Mouse (Mus musculus) kidney, postnatal 0 days (tissue): ENCODE data around the gene Cmbl. TPM values are rescaled to one million over a fixed set of nuclear protein-coding genes. Genes with fewer than 3 reads are reported as not detected.

Experiments
- ATAC-seq: fragments of 200-750 bp; cut with Nextera tagmentation; replicated peaks from 2 replicates; pipeline ENCODE4 v1.8.0; 2017; ENCODE audit warnings: low read depth, moderate number of reproducible peaks, moderate TSS enrichment, moderate library complexity; ENCODE audit not compliant: low FRiP score
- DNase-seq: peaks from one replicate; pipeline ENCODE4 v3.0.0-alpha.2; 2016; ENCODE audit warnings: low spot score
- H3K27ac ChIP-seq: fragments of 300-500 bp; sonication (generic); 2 replicates; pipeline ENCODE4 v1.5.1; 2014; ENCODE audit warnings: mild to moderate bottlenecking
- H3K27me3 ChIP-seq: fragments of 300-500 bp; sonication (generic); 2 replicates; pipeline ENCODE4 v1.6.1; 2014; ENCODE audit warnings: low read length, mixed read lengths; ENCODE audit not compliant: insufficient read depth
- H3K36me3 ChIP-seq: fragments of 300-500 bp; sonication (generic); 2 replicates; pipeline ENCODE4 v1.6.1; 2014; ENCODE audit warnings: low read length, mixed read lengths; ENCODE audit not compliant: insufficient read depth
- H3K4me1 ChIP-seq: fragments of 300-500 bp; sonication (generic); replicated peaks from 2 replicates; pipeline ENCODE4 v1.6.1; 2014; ENCODE audit warnings: antibody characterized with exemption, low read length, mixed read lengths; ENCODE audit not compliant: insufficient read depth
- H3K4me2 ChIP-seq: fragments of 300-500 bp; sonication (generic); 2 replicates; pipeline ENCODE4 v1.6.1; 2014; ENCODE audit warnings: mild to moderate bottlenecking, low read length, moderate library complexity, mixed read lengths
- H3K4me3 ChIP-seq: fragments of 300-500 bp; sonication (generic); replicated peaks from 2 replicates; pipeline ENCODE4 v1.5.1; 2014; ENCODE audit warnings: low read depth, low read length
- H3K9ac ChIP-seq: fragments of 300-500 bp; sonication (generic); 2 replicates; pipeline ENCODE4 v1.6.1; 2014; ENCODE audit warnings: low read depth, low read length
- H3K9me3 ChIP-seq: fragments of 300-500 bp; sonication (generic); replicated peaks from 2 replicates; pipeline ENCODE4 v1.6.1; 2016; ENCODE audit warnings: low read length, inconsistent platforms, mixed read lengths
- CTCF ChIP-seq: IDR thresholded peaks from 2 replicates; pipeline ENCODE4 v1.5.1; 2016; ENCODE audit warnings: antibody characterized with exemption, low read depth, mild to moderate bottlenecking, moderate library complexity
- WGBS: fragments of 180-500 bp; shearing (Covaris S2); extraction: QIAGEN DNeasy Blood & Tissue Kit; methylation state at CpG from one replicate; pipeline ENCODE4 v1.1.7; 2014; 5-methylcytosine and 5-hydroxymethylcytosine counted together
- polyA plus RNA-seq: library from polyadenylated mRNA; unstranded; fragments of >200 nt; fragmentation: Nextera tagmentation; extraction: Ambion mirVana; gene quantifications from 2 replicates; pipeline ENCODE4 v1.2.1, GENCODE M21; 2015

Gene Cmbl
- polyA plus RNA-seq, 1 experiment from 2014 or later: 60.0 TPM

DNA sequence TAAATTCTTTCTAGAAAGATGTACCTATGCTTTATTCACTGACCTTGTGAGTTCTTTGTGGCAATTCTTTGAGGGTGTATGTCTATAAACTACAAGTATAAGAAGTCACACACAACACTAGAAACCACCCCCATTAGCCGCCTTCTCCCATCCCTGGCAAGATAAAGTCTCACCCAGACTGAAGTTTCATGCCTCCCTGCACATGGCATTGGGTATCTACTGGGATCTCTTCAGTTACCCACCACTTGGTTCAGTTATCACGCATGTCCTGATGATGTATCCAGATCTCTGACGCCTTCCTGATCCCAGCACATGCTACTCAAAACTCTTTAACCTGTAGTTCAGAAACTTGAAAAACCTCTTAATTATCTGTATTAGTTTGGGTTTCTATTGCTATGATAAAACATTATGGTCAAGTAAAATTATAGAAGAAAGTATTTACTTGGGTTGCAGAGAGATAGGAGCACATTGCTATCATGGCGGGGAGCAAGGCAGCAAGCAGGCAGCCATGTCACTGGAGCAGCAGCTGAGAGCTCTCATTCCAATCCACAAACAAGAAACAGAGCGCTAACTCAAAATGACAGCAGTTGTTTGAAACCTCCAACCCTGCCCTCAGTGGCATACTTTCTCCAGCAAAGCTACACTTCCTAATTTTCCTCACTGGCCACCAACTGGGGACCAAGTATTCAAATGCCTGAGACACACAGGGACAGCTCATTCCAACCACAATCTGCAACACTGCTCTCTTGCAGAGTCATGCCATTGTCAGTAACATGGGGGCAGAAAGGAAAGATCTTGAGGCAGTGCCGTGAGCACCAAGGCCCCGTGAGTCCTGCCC is 30.5 kb upstream of the Cmbl start:
- TF ChIP-seq CTCF: no peak
- DNase-seq (no peak), ATAC-seq (no peak)
- whole genome bisulfite sequencing: 80% methylated on average over 7 of the region's 7 CpGs
- H3K27me3 ChIP-seq: no peaks in the 10 kb centered on the region
- H3K9me3 ChIP-seq: no peaks in the 10 kb centered on the region
- no peaks in the 10 kb centered on the region for H3K36me3 ChIP-seq
- no peak overlapping the region for H3K27ac ChIP-seq
- H3K4me3 ChIP-seq: no peak overlapping the region
- H3K4me1 ChIP-seq: no peaks in the 10 kb centered on the region; the same call in 1 of the 2 replicates
- no peak overlapping the region for H3K4me2 ChIP-seq
- no peak overlapping the region for H3K9ac ChIP-seq

DNA sequence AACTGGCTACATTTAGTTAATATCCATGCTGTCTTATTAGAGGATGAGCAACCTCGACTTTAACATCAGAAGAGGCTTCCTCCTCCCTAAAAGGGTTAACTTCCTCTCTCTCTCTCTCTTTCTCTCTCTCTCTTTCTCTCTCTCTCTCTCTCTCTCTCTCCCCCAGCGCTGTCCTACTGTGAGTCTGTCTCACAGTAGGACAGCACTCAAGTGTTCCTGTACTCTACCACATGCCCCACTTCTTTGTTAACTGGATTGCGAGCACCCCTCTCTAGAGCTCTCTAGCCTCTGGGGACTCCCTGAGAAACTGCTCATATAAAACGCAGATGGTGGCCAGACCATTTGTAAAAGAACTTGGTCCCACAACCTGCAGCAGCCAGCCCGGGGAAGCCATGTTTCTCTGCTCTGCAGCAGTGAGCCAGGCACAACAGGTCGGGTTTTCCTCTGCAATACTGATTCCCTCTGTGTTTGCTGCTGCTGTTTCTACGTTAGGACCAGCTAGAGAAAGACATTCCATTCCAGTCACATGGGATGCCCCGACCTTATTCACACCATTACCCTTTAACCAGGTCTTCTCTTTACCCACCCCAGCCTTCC is 29.8 kb upstream of the Cmbl start:
- Histone ChIP-seq H3K9ac (no peak overlapping the region), H3K27ac (no peak overlapping the region; the same call in 1 of the 2 replicates), H3K9me3 (no peaks in the 10 kb centered on the region), H3K4me2 (no peak overlapping the region), H3K27me3 (no peaks in the 10 kb centered on the region), H3K4me3 (no peak overlapping the region), H3K36me3 (no peaks in the 10 kb centered on the region), H3K4me1 (no peaks in the 10 kb centered on the region; the same call in 1 of the 2 replicates)
- WGBS: 36% methylated on average over 8 of the region's 8 CpGs
- no peak for TF ChIP-seq CTCF
- DNase-seq (no peak), ATAC-seq (no peak)

DNA sequence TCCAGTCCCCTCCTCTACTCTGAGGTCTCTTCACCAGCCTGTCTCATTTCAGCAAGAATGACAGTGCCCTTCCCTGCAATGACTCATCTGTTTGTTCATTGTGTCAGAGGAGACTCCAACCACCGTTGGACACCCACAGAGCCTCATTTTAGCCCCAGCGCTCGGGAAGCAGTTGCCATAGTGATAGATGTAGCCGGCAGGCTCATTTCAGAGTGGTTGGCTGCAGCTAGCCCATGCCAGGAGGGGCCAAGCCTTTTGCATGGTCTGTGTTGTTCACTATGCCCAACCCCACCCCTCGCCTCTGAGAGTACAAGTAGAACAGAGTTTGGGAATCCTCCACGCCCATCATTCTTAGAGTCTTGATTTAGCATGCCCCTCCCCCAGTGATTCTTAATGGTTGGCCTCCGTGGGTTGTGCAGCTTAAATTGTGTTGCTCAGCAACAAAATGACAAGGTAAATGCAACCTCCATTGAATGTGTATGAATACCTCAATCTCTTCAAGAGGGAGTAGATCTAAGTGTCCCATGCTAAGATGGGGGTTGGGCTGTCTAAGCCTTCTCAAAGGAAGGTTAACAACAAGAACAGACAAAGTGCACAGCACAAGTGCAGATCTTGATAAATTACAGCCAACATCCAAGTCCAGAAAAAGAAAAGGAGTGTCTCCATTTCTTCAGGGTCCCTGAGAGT is 29.0 kb upstream of the Cmbl start:
- ATAC-seq: 0 out of 2 replicates have a peak, but pooled peaks have one; percentile 15
- no peak for TF ChIP-seq CTCF

DNA sequence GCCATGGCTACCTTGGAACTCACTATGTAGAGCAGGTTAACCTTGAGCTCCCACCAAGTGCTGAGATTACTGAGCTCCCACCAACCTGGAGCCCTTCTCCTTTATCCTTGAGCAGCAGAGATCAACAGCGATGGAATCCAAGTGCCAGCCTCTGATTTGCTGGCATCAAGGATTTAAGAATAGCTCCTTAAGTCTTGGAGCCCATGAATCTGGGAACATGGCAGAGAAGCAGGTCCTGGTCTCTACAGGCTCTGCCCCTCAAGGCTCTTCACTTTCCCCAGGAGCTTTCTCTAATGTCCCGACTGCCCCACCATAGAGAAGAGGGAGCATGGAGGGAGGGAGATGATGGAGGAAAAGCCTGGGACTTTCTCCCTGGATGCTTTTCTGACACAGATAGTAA is 27.5 kb upstream of the Cmbl start:
- peaks cover 12% of the 10 kb centered on the region for H3K4me1 ChIP-seq
- no peak overlapping the region for H3K4me2 ChIP-seq
- no peak overlapping the region for H3K9ac ChIP-seq
- no peak overlapping the region for H3K27ac ChIP-seq
- no peaks in the 10 kb centered on the region; the same call in 1 of the 2 replicates for H3K27me3 ChIP-seq
- DNase-seq (no peak), ATAC-seq (no peak)
- H3K9me3 ChIP-seq: no peaks in the 10 kb centered on the region
- H3K36me3 ChIP-seq: no peaks in the 10 kb centered on the region
- H3K4me3 ChIP-seq: no peak overlapping the region
- WGBS: 98% methylated on average over 2 of the region's 2 CpGs
- no peak for TF ChIP-seq CTCF

More for the DNA sequence above, 29.0 kb upstream of the Cmbl start:
- Histone ChIP-seq H3K36me3 (no peaks in the 10 kb centered on the region), H3K27ac (no peak overlapping the region), H3K9me3 (no peaks in the 10 kb centered on the region), H3K4me3 (no peak overlapping the region), H3K4me1 (no peaks in the 10 kb centered on the region; the same call in 1 of the 2 replicates), H3K27me3 (no peaks in the 10 kb centered on the region; the same call in 1 of the 2 replicates), H3K4me2 (no peak overlapping the region), H3K9ac (no peak overlapping the region)
- no peak for DNase-seq
- 25% methylated on average over 7 of the region's 7 CpGs for WGBS

DNA sequence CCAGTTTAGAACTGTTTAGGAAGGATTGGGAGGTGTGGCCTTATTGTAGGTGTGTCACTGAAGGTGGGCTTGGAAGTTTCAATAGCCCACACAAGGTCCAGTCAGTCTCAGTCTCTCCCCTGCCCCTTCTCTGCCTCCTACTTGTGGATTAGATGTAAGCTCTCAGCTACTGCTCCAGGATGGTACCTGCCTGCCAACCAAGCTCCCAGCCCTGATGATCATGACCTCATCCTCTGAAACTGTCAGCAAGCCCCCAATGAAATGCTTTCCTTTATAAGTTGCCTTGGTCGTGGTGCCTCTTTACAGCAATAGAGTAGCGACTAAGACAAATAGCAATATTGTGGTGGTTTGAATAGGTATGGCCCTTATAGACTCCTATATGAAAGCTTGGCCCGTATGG is 26.8 kb upstream of the Cmbl start:
- Histone ChIP-seq H3K27me3 (no peaks in the 10 kb centered on the region; the same call in 1 of the 2 replicates), H3K27ac (no peak overlapping the region), H3K9ac (no peak overlapping the region), H3K36me3 (no peaks in the 10 kb centered on the region), H3K4me3 (no peak overlapping the region), H3K4me1 (peaks cover 13% of the 10 kb centered on the region), H3K4me2 (no peak overlapping the region), H3K9me3 (no peaks in the 10 kb centered on the region)
- WGBS: 95% methylated on average over 3 of the region's 3 CpGs
- TF ChIP-seq CTCF: no peak
- DNase-seq (no peak), ATAC-seq (no peak)
